Mouse (Mus musculus) liver (tissue): ENCODE results near the gene Lats1.
"Not testable (repeated sequence)": the region's sequence is repeated elsewhere in the genome, so short reads cannot be mapped to it uniquely, and the experiment has no call there.

ENCODE experiments used
- DNase-seq: peaks from one replicate; pipeline ENCODE4 v3.0.0-alpha.2; 2020; ENCODE audit warnings: mixed read lengths

The Lats1 gene

DNA sequence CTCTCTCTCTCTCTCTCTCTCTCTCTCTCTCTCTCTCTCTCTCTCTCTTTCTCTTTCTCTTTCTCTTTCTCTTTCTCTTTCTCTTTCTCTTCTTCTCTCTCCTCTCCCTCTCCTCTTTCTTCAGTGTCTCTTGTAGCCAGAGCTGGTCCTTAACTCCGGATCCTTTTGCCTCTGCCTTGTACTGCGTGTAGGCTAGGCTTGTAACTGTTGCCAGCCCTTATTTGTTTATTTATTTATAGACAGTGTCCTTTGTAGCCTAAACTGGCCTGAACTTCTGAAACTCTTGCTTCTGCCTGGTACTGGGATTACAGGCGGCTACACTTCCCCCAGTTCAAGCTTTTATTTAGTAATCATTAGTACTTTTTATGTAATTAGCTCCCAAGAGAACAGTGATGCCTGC, 46.0 kb downstream of the Lats1 start:
- no peak for DNase-seq

DNA sequence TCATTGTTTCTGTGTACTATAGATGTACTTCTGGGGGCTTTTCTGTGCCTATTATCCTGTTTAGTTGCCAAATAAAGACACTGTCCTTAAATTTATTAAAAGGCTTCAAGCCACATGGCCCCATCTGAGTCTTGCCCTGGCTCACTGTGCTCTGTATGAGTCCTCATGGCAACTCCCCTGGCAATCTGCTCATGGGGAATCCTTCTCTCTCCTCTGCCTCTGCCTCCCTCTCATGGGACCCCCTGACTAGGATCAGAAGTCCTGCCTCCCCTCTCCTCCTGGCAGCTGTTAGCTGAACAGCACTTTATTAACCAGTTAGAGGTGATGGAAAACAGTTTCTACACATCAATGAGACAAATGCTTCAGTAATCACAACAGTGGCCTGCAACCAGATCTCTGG, 50.6 kb downstream of the Lats1 start:
- DNase-seq: no peak

DNA sequence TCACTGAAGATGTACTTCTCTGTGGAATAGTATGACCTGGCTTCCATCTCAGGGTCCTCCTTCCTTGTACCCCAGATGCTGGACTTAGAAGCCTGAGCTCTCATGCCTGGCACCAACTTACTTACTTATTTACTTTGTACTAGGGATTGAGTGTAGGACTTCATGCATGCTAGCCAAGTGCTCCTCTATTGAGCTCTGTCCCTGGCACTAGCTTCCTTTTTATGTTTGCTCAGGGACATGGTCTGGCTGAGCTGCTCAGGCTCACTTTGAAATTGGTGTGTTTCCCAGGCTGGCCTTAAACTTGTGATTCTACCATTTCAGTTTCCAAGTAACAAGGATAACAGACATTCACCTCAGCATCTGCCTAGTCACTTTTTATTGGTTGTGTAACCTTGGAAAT, 56.1 kb downstream of the Lats1 start:
- DNase-seq: no peak

DNA sequence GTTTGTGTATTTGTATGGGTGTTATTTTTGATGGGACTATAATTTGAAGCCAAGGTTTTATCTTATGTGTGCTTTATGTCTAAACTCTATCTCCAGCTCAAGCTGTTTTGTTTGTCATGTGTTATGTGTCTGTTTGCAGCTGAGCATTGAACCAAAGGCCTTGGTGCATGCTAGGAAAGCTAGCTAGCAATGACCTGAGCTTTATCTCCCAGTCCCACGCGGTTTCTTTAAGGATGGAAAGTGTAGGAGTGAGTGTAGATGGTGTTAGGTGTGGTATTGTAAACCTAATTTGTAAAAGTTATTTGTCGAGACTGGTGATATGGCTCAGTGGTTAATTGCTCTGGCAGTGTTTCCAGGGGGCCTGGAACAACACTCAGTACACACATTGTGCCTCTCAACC, 56.9 kb downstream of the Lats1 start:
- DNase-seq: peak; percentile 9

DNA sequence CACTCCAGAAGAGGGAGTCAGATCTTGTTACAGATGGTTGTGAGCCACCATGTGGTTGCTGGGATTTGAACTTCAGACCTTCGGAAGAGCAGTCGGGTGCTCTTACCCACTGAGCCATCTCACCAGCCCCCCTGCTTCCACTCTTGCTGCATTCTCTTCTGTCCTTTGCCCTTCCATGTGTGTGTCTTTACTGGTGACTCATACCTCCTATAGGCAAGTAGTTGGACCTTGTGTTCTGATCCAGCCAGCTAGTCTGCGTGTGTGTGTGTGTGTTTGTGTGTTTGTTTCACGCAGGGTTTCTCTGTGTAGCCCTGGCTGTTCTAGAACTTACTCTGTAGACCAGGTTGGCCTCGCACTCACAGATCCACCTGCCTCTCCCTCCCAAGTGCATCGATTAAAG, 64.5 kb downstream of the Lats1 start:
- DNase-seq: not testable (repeated sequence)

DNA sequence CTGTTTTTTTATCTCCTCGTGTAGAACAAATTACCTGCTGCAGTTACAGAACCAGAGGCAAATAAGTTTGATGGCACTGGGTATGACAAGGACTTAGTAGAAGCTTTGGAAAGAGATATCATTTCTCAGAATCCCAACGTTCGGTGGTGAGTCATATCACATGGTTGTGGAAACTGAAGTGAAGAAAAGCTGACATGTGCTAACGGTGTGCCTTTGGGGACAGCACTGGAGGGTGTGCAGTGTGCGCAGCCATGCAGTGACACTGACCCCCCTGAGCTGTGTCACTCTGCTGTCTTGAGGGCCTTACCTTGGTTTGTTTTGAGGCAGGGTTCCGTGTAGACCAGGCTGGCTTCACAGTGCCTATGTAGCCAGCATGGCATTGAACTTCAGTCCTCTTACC, 67.7 kb downstream of the Lats1 start:
- no peak for DNase-seq

DNA sequence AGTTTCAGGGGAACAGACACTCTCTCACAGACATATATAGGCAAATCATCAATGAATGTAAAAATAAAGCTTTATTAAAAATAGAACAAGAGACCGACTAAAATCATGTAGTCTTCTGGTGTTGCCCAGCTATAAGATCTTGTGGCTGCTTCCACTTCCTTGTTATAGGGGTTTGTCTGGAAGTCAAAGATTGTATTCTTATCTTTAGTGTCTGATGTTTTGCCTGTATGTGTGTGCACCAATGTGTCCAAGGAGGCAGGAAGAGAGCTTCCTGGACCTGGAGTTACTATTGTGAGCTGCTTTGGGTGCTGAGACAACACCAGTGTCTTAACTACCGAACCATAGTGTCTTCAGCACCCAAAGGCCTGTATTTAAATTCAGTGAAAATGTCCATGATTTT, 76.5 kb downstream of the Lats1 start:
- no peak for DNase-seq
